Mouse (Mus musculus) G1E (cell line): ENCODE data around the gene Slc25a43. TPM values are rescaled to one million over a fixed set of nuclear protein-coding genes. Genes with fewer than 3 reads are reported as not detected.

ENCODE experiments used
- ATAC-seq: 2 replicates; pipeline ENCODE4 v1.8.0; 2016; ENCODE audit warnings: mild to moderate bottlenecking; ENCODE audit not compliant: insufficient number of reproducible peaks, poor library complexity, low FRiP score, severe bottlenecking; ENCODE audit errors: extremely low read depth
- DNase-seq: peaks from one replicate; pipeline ENCODE4 v3.0.0; 2012; ENCODE audit warnings: low spot score
- H3K27me3 ChIP-seq: 2 replicates; pipeline ENCODE4 v1.6.1; 2012; ENCODE audit warnings: mild to moderate bottlenecking, low read length, inconsistent platforms; ENCODE audit not compliant: insufficient read depth
- H3K36me3 ChIP-seq: replicated peaks from 2 replicates; pipeline ENCODE3; 2012; ENCODE audit warnings: mild to moderate bottlenecking, inconsistent platforms
- H3K4me1 ChIP-seq: 2 replicates; pipeline ENCODE4 v1.6.1; 2012; ENCODE audit warnings: low read depth, low read length, inconsistent platforms, mixed read lengths; ENCODE audit not compliant: insufficient read depth
- H3K4me3 ChIP-seq: 2 replicates; pipeline ENCODE4 v1.5.1; 2012; ENCODE audit warnings: low read depth, mild to moderate bottlenecking, inconsistent platforms, low read length, moderate library complexity, mixed read lengths
- H3K9me3 ChIP-seq: replicated peaks from 2 replicates; pipeline ENCODE4 v1.6.1; 2012; ENCODE audit warnings: inconsistent platforms
- CTCF ChIP-seq: IDR thresholded peaks from 2 replicates; pipeline ENCODE4 v1.5.1; 2012; ENCODE audit warnings: low read depth, low read length, inconsistent platforms, mixed read lengths
- GATA1 ChIP-seq: IDR thresholded peaks from 2 replicates; pipeline ENCODE4 v1.6.1; 2012; ENCODE audit warnings: borderline replicate concordance, low read length, inconsistent platforms, mixed read lengths
- GATA2 ChIP-seq: IDR thresholded peaks from 2 replicates; pipeline ENCODE4 v1.6.1; 2012; ENCODE audit warnings: low read depth, low read length, inconsistent platforms, borderline replicate concordance
- POLR2AphosphoS5 ChIP-seq: IDR thresholded peaks from 2 replicates; pipeline ENCODE4 v1.6.1; 2012; ENCODE audit warnings: low read depth, low read length, inconsistent platforms; ENCODE audit not compliant: insufficient replicate concordance
- TAL1 ChIP-seq: conservative IDR thresholded peaks from 2 replicates; pipeline ENCODE4 v1.6.1; 2012; ENCODE audit warnings: low read depth, low read length, inconsistent platforms, mixed read lengths
- polyA plus RNA-seq: library from polyadenylated mRNA; stranded (reverse); fragments of >175 nt; gene quantifications from 2 replicates; pipeline ENCODE4 v1.2.3, GENCODE M21; 2012
- total RNA-seq, 2 experiments: library from RNA; stranded (forward) in 1 of 2; stranded (reverse) in 1 of 2; fragments of 200-1000 nt in 1 of 2; fragments of >200 nt in 1 of 2; fragmentation: Nextera tagmentation in 1 of 2; gene quantifications; 2 replicates each; pipeline ENCODE4 v1.2.3; 2014 to 2017

Slc25a43 gene
- total and polyA plus RNA-seq, 3 experiments: 0.75 TPM; not detected in 2

GRCm38 (mm10) chrX:36758566-36758965 lies 15.1 kb downstream of the Slc25a43 start:
- Histone ChIP-seq H3K4me3 (no peak overlapping the region), H3K9me3 (no peaks in the 10 kb centered on the region), H3K4me1 (peaks cover 17% of the 10 kb centered on the region), H3K27me3 (no peaks in the 10 kb centered on the region), H3K36me3 (no peaks in the 10 kb centered on the region)
- no peak for ATAC-seq
- TF ChIP-seq GATA2: no peak
- no peak for TF ChIP-seq CTCF
- TF ChIP-seq POLR2AphosphoS5: no peak
- TF ChIP-seq GATA1: no peak
- no peak for TF ChIP-seq TAL1
- DNase-seq: no peak

GRCm38 (mm10) chrX:36760946-36761635 lies 17.6 kb downstream of the Slc25a43 start:
- H3K36me3 ChIP-seq: no peaks in the 10 kb centered on the region
- H3K4me3 ChIP-seq: no peak overlapping the region
- peaks cover 17% of the 10 kb centered on the region for H3K4me1 ChIP-seq
- no peak for TF ChIP-seq GATA2
- no peak for TF ChIP-seq CTCF
- no peak for TF ChIP-seq POLR2AphosphoS5
- TF ChIP-seq GATA1: no peak
- no peak for TF ChIP-seq TAL1
- H3K9me3 ChIP-seq: no peaks in the 10 kb centered on the region
- ATAC-seq (no peak), DNase-seq (peak; percentile 14)
- H3K27me3 ChIP-seq: no peaks in the 10 kb centered on the region

GRCm38 (mm10) chrX:36762289-36762688 lies 18.8 kb downstream of the Slc25a43 start:
- Histone ChIP-seq H3K36me3 (no peaks in the 10 kb centered on the region), H3K4me3 (no peak overlapping the region), H3K4me1 (peaks cover 17% of the 10 kb centered on the region), H3K9me3 (no peaks in the 10 kb centered on the region), H3K27me3 (no peaks in the 10 kb centered on the region)
- DNase-seq: no peak
- no peak for TF ChIP-seq TAL1
- ATAC-seq: no peak

GRCm38 (mm10) chrX:36762894-36763293 lies 19.4 kb downstream of the Slc25a43 start:
- no peaks in the 10 kb centered on the region for H3K9me3 ChIP-seq
- ATAC-seq: no peak
- no peak overlapping the region for H3K4me3 ChIP-seq
- no peak for DNase-seq
- H3K27me3 ChIP-seq: no peaks in the 10 kb centered on the region
- TF ChIP-seq POLR2AphosphoS5 (no peak), CTCF (no peak), GATA2 (no peak), TAL1 (no peak), GATA1 (no peak)
- peaks cover 17% of the 10 kb centered on the region for H3K4me1 ChIP-seq
- H3K36me3 ChIP-seq: no peaks in the 10 kb centered on the region

DNA sequence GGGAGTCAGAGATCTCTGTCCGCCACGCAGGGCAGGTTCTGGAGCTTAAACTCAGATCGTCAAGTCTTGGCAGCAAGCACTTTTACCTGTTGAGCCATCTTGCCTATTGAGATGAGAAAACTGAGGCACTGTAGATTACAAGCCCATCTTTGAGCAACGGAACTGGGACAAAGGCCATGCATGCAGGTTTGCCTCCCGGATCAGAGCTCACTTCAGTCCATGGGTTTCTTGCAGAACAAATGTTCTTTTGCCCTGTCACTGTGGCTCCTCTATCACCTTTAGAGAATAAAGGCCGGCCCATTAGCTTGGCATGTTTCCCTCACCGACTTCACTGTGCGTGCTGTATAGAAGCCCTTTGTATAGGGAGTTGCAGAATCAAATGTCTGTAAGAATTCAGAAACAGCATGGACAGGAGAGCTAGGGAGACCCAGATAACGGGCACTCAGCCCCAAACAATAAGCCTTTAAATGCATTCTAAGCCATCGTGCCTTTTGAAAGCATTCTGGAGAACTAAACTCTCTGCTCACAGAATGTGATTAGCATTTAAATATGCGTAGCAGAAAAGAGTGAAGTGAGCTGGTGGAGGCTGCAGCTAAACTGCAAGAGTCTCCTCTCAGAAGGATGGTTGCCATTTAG lies 20.0 kb downstream of the Slc25a43 start:
- no peaks in the 10 kb centered on the region for H3K27me3 ChIP-seq
- ATAC-seq (no peak), DNase-seq (no peak)
- no peak overlapping the region for H3K4me3 ChIP-seq
- H3K4me1 ChIP-seq: peaks cover 12% of the 10 kb centered on the region
- TF ChIP-seq GATA2 (no peak), POLR2AphosphoS5 (no peak), GATA1 (no peak), TAL1 (no peak), CTCF (no peak)
- no peaks in the 10 kb centered on the region for H3K36me3 ChIP-seq
- H3K9me3 ChIP-seq: no peaks in the 10 kb centered on the region

DNA sequence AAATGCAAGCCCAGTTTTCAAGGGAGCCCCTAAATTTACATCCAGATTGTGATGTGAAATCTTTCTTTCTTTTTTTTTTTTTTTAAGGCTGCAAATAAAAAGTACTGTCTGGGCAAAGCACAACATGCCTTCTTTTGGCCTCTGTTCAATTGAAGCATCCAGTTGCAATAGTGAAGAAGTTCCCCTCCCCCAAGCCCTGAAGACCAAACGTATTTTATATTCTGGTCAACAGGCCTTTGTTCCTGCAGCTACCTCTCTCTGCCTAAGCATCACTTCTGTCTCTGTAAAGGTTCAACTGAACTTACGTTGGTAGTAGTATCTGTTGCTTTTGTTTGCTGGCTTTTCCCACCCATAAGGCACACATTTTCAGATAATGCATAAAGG lies 20.5 kb downstream of the Slc25a43 start:
- peaks cover 9% of the 10 kb centered on the region; the same call in 1 of the 2 replicates for H3K4me1 ChIP-seq
- H3K4me3 ChIP-seq: no peak overlapping the region
- H3K9me3 ChIP-seq: no peaks in the 10 kb centered on the region
- ATAC-seq (no peak), DNase-seq (no peak)
- H3K36me3 ChIP-seq: no peaks in the 10 kb centered on the region
- TF ChIP-seq TAL1 (no peak), CTCF (no peak), POLR2AphosphoS5 (no peak), GATA1 (no peak), GATA2 (no peak)
- H3K27me3 ChIP-seq: no peaks in the 10 kb centered on the region

DNA sequence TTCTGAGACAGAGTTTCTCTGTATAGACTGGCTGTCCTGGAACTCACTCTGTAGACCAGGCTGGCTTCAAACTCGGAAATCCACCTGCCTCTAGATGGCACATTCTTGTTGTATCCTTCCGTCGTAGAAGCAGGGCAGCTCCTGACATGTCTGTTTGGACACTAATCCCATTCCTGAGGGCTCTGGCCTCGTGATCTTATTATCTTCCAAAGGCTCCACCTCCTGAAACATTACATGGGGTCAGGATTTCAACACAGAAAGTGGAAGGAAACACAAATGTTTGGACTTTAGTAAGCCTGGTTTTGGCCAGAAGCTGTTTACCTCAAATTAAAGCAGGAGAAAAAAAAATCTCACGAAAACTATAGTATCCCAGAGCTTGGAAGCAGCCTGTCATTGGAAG lies 23.9 kb downstream of the Slc25a43 start:
- ATAC-seq: no peak

More for the DNA sequence above, 23.9 kb downstream of the Slc25a43 start:
- 0 out of 2 replicates have a peak, but pooled peaks cover 4% of the 10 kb centered on the region for H3K27me3 ChIP-seq
- peaks cover 3% of the 10 kb centered on the region; the same call in 1 of the 2 replicates for H3K4me1 ChIP-seq
- no peak for TF ChIP-seq TAL1
- TF ChIP-seq GATA1: no peak
- no peak for TF ChIP-seq GATA2
- TF ChIP-seq CTCF: no peak
- no peak for TF ChIP-seq POLR2AphosphoS5
- H3K9me3 ChIP-seq: no peaks in the 10 kb centered on the region
- no peak overlapping the region for H3K4me3 ChIP-seq
- H3K36me3 ChIP-seq: no peaks in the 10 kb centered on the region
- no peak for DNase-seq
